Mouse (Mus musculus) kidney, adult 2 months (tissue): ENCODE measurements around the gene Tmbim4. TPM values are rescaled to one million over a fixed set of nuclear protein-coding genes. Genes with fewer than 3 reads are reported as not detected.

Experiments
- DNase-seq: peaks from one replicate; pipeline ENCODE4 v3.0.0; 2021
- H3K27ac ChIP-seq: fragments of 200-500 bp; 2 replicates; pipeline ENCODE4 v1.5.1; 2012; ENCODE audit warnings: low read depth, low read length, control low read depth, inconsistent platforms; ENCODE audit not compliant: insufficient read depth
- H3K27me3 ChIP-seq: fragments of 200-500 bp; replicated peaks from 2 replicates; pipeline ENCODE4 v1.6.1; 2012; ENCODE audit warnings: mild to moderate bottlenecking, moderate library complexity, low read length, inconsistent platforms; ENCODE audit not compliant: control insufficient read depth, insufficient read depth
- H3K36me3 ChIP-seq: fragments of 200-500 bp; 2 replicates; pipeline ENCODE4 v1.6.1; 2012; ENCODE audit warnings: mild to moderate bottlenecking, moderate library complexity, low read length, inconsistent platforms; ENCODE audit not compliant: control insufficient read depth, insufficient read depth
- H3K4me1 ChIP-seq: fragments of 200-500 bp; 2 replicates; pipeline ENCODE4 v1.6.1; 2011; ENCODE audit warnings: low read length; ENCODE audit not compliant: control insufficient read depth, insufficient read depth
- H3K4me3 ChIP-seq: fragments of 200-500 bp; 2 replicates; pipeline ENCODE4 v1.5.1; 2011; ENCODE audit warnings: mild to moderate bottlenecking, low read depth, low read length, control low read depth; ENCODE audit not compliant: insufficient read depth
- CTCF ChIP-seq: fragments of 200-500 bp; conservative IDR thresholded peaks from 2 replicates; pipeline ENCODE4 v1.5.1; 2011; ENCODE audit warnings: low read depth, mild to moderate bottlenecking, control low read depth, low read length, moderate library complexity, mixed read lengths; ENCODE audit not compliant: insufficient read depth, insufficient read length
- POLR2A ChIP-seq: fragments of 200-500 bp; IDR thresholded peaks from one replicate; pipeline ENCODE4 v1.6.1; 2011; ENCODE audit warnings: low read depth, low read length, control low read depth
- WGBS: fragments of 180-500 bp; shearing (Covaris S2); methylation state at CpG from one replicate; pipeline ENCODE4 v1.1.7; 2018; 5-methylcytosine and 5-hydroxymethylcytosine counted together
- polyA plus RNA-seq: library from polyadenylated mRNA; depleted of rRNA; stranded (reverse); fragments of >200 nt; gene quantifications from 2 replicates; pipeline ENCODE4 v1.2.3, GENCODE M21; 2012

Gene Tmbim4
- polyA plus RNA-seq, 1 experiment: 1,062 TPM

- 76% methylated on average over 14 of the region's 14 CpGs for WGBS
These were observed 4.1 kb upstream of the Tmbim4 start for GRCm38 (mm10) chr10:120197061-120197835.

GRCm38 (mm10) chr10:120201961-120202402, 592 bp downstream of the Tmbim4 start, which contains the start of gene Irak3:
Irak3 (minus strand) TSS chr10:120202130.
- peak; percentile 86 for DNase-seq
- H3K4me3 ChIP-seq: peak within 1 kb of the TSS; percentile 75
- no peaks in the 10 kb centered on the region for H3K4me1 ChIP-seq
- peak within 1 kb of the TSS; percentile 40 for H3K27ac ChIP-seq
- TF ChIP-seq CTCF (peak; percentile 91), POLR2A (no peak)
- WGBS: under 1% methylated on average over 13 of the region's 13 CpGs
- H3K27me3 ChIP-seq: no peaks in the 10 kb centered on the region
- H3K36me3 ChIP-seq: no peaks in the 10 kb centered on the region

More at GRCm38 (mm10) chr10:120197061-120197835, 4.1 kb upstream of the Tmbim4 start:
- Histone ChIP-seq H3K27ac (no peak overlapping the region), H3K36me3 (no peaks in the 10 kb centered on the region), H3K4me1 (no peaks in the 10 kb centered on the region), H3K27me3 (no peaks in the 10 kb centered on the region), H3K4me3 (no peak overlapping the region)
- TF ChIP-seq POLR2A (no peak), CTCF (no peak)
- no peak for DNase-seq

GRCm38 (mm10) chr10:120202467-120203250, 1.3 kb downstream of the Tmbim4 start:
- DNase-seq: no peak
- no peaks in the 10 kb centered on the region for H3K4me1 ChIP-seq
- H3K27me3 ChIP-seq: no peaks in the 10 kb centered on the region
- H3K36me3 ChIP-seq: no peaks in the 10 kb centered on the region
- 60% methylated on average over 16 of the region's 16 CpGs for WGBS
- TF ChIP-seq POLR2A (no peak), CTCF (no peak)
- H3K27ac ChIP-seq: no peak overlapping the region
- H3K4me3 ChIP-seq: no peak overlapping the region

GRCm38 (mm10) chr10:120204591-120205210, 3.3 kb downstream of the Tmbim4 start:
- Histone ChIP-seq H3K4me3 (no peak overlapping the region), H3K27me3 (no peaks in the 10 kb centered on the region), H3K4me1 (no peaks in the 10 kb centered on the region), H3K27ac (no peak overlapping the region), H3K36me3 (no peaks in the 10 kb centered on the region)
- DNase-seq: no peak
- TF ChIP-seq POLR2A (no peak), CTCF (no peak)
- 84% methylated on average over 13 of the region's 13 CpGs for WGBS

GRCm38 (mm10) chr10:120208015-120208414, 6.6 kb downstream of the Tmbim4 start:
- H3K27ac ChIP-seq: no peak overlapping the region
- no peak overlapping the region for H3K4me3 ChIP-seq
- peaks cover 13% of the 10 kb centered on the region; the same call in 1 of the 2 replicates for H3K4me1 ChIP-seq
- H3K27me3 ChIP-seq: no peaks in the 10 kb centered on the region
- 81% methylated on average over 8 of the region's 8 CpGs for WGBS
- no peak for DNase-seq
- H3K36me3 ChIP-seq: no peaks in the 10 kb centered on the region; the same call in 1 of the 2 replicates
- no peak for TF ChIP-seq POLR2A
- TF ChIP-seq CTCF: no peak

- WGBS: under 1% methylated on average over 53 of the region's 53 CpGs
- peaks cover 13% of the 10 kb centered on the region; the same call in 1 of the 2 replicates for H3K4me1 ChIP-seq
- no peaks in the 10 kb centered on the region; the same call in 1 of the 2 replicates for H3K36me3 ChIP-seq
- H3K27ac ChIP-seq: peak overlapping the region; percentile 62
- TF ChIP-seq CTCF (peak; percentile 44; the same call in 1 of the 2 replicates), POLR2A (peak; percentile 72)
- H3K27me3 ChIP-seq: no peaks in the 10 kb centered on the region
- H3K4me3 ChIP-seq: peak overlapping the region; percentile 89
- DNase-seq: peak; percentile 96
These were observed 7.5 kb downstream of the Tmbim4 start for GRCm38 (mm10) chr10:120208575-120209538.
